Mouse (Mus musculus) layer of hippocampus, adult 9-10 months (tissue): ENCODE results near the gene Hspb6.
A peak's percentile ranks its signal among the peaks of the same experiment; 100 is the strongest.

Experiments used
- DNase-seq: peaks from one replicate; pipeline ENCODE4 v3.0.0; 2022; ENCODE audit warnings: low spot score

Gene Hspb6

DNA sequence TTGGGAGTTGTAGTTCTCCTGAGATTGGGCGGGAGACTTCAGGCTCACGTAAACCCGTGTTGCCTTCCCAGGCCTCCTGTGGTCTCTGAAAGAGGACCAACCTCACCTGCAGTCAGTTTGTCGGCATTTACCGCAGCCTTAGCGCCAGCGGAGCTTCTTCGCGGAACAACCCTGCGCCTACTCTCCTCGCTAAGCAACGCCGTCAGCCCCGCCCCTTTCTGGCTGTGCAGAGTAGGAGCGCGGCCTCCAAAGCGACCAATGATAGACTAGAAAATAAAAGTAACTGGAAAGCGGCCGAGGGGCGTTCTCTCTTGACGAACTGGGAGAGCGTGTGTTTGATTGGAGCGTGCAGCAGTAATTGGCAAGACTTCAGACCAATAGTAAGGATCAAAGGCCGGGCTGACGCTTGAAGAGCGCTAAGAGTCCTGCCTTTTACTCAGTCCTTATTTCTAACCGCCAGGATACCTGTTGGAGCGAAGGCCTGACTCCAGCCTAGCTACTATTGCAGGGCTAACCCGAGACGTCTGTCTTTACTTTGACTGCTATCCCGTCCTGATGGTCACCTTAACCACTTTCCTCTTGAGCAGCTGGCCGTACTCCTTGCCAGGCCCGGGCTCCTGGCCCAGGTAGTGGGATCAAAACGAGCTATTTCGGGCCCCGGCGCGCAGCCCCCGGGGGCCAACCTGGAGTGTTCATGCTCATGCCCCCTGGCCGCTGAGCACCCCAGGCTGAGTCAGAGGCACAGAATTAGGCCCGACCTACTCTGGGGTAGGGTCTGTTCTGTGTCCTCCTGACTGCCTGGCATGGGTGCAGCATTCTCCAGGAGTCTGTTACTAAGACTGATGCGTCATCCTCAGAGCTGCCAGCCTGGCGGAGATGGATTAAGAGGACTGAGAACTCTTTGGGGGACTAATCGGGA, at the start of gene Hspb6, which contains the start of gene Proser3:
Gene Hspb6 (plus strand): TSS at position 77 of the 919 bp plus-strand sequence.
Gene Proser3 (minus strand): TSS at position 198 of the 919 bp plus-strand sequence.
- DNase-seq, result peak; percentile 97

DNA sequence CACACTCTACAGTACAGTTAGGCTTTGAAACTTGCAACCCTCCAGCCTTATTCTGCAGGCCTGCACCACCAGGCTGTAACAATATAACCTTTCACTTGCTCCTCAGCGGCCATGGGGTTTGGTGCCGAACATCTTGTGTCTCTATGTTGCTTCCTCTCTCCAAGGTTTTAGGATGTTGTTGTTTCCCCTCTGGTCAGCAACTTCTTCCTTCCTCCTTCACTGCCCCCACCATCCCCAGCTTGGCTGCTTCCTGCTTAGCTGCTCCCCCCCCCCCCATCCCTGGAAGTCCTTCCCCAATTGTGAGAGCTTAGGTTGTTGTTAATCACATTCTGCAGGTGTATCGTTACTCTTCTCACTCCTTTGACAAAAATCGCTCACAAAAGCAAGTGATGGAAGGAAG, 43.9 kb upstream of the Hspb6 start:
- DNase-seq, result no peak

DNA sequence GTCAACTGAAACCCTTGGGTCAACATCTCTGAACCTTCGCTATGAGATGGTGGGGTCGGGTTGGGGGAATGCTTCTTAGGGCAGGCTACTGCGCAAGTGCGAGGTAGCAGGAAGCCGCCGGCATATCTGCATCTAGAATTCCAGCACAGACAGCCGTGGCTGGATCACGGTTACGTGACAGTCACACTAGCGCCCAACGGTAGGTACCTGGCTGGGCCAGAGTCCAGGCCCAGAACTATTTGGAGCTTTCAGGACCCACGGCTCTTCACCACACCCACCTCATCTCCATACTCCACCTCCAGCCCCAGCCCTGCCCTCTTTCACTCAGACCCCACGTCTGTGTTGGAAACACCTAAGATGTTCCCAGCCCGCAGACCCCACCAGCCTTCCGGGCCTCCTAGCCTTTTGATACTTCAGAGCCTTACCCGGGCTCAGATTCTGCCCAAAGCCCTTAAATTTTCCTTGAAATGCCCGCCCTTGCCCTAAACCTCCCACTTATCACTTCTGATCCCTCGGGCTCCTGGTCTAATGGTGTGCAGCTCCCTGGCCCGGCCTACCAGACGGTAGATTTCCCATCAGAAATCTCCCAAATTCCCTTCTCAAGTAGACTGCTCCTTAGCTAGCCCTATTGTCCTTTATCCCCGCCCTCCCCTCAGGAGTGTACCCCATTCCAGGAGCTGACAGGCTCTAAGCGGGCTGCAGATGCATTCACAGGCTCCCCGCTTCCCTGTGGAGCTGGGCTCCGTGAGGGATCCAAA, 36.8 kb upstream of the Hspb6 start:
- DNase-seq, result no peak

DNA sequence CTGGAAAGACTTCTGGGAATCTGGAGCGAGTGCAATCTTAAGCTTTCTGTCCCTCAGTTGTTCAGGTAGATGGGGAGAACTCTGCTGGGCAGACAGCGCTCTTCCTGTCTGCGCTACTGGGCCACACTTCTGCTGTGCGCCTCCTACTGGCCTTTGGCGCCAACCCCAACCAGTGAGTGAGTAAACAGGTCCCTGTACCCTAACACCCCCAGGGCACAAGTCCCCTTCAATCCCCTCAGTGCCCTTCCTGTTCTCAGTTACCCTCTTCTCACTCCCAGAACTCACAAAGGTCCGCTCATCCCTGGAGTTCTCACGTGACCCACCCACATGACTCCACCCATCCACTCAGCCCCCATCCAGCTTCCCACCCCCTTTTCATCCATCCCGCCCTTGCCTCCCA, 33.7 kb upstream of the Hspb6 start:
- DNase-seq, result no peak

DNA sequence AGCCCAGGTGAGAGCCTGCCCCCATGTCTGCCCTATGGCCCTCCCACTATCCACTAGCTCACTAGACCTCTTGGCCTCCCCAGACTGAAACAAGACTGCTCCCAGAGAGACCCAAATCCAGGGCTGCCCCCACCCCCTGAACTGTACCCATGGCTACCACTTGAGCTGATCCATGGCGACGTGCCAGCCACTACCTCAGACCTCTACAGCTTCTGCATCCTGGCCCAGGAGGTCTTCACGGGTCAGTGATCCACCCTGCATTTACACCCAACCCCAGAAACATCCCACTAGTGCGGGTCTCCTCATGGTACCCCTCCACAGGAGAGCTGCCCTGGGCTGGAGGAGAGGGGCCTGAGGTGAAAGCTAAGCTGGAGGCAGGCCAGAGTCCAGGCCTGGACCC, 31.6 kb upstream of the Hspb6 start:
- DNase-seq, result no peak

DNA sequence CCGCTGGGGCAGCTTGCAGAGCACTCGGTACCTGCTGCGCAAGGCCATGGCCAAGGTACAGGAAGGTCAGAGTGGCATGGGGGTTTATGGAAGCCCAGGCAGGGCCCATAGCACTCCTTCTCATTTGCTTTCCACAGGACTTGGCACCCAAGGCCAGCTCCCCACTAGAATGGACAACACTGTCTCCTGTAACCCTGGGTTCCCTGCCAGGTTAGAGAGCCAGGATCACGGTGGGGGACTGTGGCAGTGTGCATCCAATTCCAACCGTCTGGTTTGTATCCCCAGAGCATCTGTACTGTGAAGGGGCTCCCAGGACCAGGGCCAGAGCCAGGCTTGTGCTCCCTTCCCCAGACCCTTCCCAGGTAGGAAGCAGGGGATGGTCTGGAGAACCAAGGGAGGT, 31.1 kb upstream of the Hspb6 start:
- DNase-seq, result no peak

DNA sequence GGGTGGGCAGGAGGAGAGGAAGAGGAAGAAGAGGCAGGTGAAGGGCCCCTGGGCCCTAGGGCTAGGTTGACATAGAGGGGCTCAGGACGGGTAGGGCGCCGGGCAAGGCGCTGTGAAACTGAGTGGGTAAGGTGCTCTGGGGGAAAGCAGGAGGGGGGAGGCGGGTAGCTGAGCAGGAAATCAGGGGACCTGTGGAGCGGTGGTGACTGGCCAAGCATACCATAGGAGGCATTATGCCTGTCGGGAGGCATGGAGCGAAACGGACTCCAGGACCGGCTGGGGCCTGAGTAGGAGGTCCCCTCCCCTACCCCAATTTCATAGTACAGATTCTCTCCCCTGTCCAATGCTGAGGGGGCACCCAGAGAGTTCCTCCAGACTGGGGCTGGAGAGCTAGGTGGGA, 29.1 kb upstream of the Hspb6 start:
- DNase-seq, result no peak

DNA sequence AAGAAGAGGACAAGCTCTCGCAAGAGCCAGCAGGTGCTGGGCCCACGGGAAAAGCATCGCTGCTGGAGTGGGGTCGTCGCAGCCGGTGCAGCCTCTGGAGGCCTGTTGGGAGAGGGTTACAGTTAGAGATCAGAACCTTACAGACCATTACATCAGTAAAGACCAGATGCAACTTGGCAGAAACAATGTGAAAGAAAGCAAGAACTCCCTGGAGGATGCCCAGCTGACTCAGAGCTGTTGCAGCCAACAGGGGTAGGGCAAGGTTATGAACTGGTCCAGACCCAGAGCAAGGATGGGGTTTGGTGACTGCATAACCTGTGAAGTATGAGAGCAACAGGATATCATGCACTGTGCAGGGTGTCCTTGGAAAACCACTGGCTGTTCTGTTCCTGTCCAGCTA, 27.5 kb upstream of the Hspb6 start:
- DNase-seq, result no peak

DNA sequence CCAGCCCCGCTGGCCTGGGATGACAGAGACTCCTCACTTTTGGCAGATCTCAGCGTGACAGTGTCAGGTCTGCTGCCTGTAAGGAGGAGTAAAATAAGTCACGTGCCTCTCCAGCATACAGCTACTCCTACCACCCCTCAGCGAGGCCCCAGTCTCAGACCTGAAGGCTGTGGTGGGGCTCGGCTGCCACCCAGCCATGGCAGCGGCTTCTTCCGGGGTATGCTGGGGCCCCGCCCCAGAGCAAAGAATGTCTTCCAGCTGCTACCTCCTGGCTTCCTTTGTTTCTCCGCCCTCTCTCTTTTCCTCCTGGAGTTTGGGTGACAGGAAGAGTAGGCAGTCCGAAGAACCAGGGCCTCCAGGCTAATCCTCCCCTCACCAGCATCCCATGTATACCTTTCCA, 26.0 kb upstream of the Hspb6 start:
- no peak for DNase-seq

DNA sequence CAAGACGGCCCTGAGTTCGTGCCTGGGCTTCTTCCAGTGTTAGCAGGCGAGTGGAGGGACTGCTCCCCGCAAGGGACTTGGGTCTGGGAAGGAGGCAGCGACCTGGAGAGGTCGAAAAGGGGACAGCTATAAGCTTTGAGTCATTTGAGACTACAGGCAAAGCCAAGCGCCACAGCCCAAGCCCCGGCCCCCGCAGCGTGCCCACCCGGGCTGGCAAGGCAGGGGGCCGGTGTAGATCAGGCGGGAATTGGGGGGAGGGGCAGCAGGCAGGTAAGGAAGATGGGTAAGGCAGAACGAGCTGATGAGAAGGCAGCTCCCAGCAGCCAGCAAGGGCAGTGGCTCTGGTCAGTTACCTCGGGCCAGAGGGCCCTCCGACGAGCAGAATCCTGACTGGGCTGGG, 25.6 kb upstream of the Hspb6 start:
- DNase-seq, result no peak

DNA sequence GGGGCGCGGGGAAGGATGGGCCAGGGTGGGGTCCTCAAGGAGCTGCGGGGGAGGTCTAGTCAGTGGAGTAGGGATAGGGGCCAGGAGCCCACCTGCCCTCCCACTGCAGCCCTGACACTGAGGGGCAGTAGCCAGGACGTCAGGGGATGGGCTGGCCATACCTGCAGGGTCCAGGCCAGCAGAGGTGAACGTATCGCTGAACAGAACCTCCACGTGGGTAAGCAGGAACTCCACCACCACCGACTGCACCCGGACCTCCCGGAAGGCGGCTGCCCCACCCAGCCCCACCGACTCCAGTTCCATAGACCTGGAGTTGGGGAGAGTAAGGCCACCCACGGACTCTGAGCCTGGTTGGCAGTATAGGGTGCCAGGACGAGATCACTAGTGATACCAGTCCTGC, 25.0 kb upstream of the Hspb6 start:
- no peak for DNase-seq

DNA sequence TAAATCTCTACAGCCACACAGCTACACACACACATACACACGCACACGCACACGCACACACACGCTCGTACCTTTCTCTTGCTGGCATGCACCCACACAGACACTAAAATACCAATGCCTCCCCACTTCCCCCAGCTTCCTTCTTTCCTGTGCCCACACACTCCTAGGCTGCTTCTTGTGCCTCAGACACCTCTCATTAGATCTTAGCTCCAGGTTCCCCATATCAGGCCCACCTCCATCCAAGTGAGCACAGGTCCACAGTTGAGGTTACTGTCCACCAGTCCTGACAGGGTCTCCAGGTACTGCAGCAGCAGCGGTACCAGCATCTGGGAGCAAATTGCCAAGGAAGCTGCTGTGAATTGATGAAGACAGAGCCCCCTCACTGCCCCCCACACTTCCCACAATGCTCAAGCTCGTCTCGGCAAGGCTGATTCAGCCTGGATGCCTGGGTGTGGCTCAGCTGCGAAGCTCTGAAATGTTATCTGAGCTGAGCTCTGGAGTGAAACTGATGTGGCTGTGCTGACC, 20.6 kb upstream of the Hspb6 start:
- DNase-seq, result no peak

DNA sequence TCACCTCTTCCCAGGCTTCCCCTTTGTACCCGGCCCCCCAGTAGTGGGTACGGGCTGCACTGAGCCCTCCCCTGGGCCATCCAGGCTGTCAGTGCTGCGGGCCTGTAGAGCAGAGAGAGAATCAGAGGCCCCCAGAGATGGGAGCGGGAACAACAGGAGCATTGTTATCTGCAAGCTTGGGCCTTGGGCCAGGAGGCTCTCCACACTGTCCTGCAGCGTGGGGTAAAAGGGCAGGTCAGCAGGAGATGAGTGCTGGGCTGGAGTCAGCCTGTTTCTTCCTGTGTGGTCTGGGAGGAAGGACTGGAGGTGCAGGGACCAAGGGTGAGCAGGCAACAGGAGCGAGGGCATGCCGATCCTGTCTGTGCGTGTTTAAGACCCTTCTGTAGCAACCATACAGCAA, 19.0 kb upstream of the Hspb6 start:
- no peak for DNase-seq

DNA sequence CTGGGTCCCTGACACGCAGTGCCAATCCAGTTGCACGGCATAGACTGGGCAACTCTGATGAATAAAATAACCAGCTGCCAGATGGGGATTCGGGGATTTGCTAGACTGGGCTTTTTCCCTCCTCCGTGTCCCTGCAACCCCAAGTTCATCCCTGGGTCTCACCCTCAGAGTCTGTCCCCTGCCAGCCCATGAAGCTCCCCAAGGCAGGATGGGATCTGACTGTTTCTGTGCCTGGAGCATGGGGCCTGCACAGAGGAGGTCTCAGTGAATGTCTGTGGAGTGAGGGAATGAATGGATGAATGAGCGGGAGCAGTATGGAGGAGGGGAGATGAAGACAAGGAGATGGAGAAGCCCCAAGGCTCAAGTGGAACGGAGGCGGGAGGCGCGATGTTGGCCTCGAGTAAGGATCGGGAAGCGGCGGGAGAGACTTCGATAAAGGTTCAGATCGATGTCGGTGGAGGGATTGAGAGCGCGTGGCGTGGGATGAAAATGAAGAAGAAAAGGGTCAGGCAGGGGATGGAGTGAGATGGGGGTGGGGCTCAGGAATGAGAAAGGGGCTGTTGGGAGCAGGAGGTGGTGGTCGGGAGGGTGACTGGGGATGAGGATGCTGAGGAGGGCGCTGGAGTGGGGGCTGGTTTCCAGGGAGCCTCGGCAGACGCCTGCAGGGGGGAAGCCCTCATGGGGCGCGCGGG, 17.9 kb upstream of the Hspb6 start:
- DNase-seq, result no peak

DNA sequence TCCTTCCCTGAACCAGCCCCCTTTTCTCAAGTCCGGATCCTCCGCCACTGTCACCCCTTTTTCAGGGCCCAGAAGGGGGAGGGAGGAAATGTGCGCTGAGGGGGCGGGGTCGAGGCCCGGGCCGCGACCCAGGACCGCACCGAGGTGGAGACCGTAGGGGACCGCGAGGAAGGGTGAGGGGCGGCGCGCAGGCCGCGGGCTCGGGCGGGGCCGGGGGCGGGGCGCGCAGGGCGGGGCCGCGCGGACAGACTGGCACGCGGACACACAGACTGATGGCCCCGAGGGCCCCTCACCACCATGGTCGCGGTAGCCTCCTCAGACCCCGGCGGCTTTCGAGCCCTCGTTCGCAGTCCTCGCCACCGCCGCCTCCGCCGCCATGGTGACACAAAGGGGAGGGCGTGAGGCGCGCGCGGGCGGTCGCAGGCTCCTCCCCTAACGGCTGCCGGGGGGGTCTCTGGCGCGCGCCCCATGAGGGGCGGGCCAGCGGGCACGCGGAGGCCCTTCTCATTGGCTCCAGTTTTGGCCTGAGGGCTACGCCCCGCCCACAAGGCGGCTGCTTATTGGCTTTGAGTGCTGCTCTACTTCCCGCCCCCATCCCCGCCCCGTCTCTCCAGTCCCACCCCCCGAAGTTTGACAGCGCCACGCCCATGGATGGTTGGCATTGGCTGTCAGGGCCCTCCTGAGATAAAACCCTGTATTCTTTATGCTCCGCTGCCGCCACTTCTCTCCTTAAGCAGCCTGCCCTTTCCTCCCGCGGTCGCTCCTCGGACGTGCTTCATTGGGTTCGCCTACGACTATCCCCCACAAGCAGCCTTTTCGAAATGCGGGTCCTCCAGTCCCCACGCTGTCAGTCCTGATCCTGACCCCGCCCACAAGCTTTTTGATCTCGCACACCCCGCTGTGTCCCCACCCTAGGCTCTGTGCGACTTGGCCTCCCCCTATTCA, 17.1 kb upstream of the Hspb6 start, which contains the start of gene Arhgap33:
Gene Arhgap33 (minus strand): TSS at position 428 of the 945 bp plus-strand sequence.
- peak; percentile 93 for DNase-seq

DNA sequence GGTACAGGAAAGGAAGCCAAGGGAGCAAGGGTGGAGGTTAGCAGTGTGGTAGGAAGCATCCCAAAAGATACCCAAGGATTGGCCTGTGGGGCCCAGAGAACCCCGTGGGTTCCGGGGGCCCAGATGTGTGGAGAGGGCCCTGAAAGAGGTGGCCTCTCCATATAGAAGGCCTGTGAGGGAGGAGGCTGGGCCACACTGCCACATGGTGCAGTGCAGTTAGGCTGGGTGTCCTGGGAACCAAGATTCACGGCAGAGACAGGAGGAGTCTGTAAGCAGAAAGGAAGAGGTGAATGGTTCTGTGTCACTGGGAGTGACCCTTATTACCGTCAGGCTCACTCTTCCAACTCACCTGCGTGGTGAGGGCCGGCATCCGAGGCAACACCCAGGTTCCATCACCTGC, 11.4 kb upstream of the Hspb6 start:
- no peak for DNase-seq

DNA sequence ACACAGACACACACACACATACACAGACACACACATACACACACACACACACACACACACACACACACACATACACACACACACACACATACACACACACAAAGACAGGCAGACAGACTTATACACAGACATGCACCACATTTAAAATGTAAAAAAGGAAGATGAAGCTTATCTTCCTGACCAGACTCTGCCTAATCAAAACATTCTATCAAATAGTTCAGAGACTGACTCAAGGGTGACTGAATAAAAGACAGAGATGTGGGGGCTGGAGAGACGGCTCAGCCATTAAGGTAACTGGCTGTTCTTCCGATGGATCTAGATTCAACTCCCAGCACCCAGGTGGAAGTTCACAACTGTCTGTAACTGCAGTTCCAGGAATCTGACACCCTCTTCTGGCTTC, 7.7 kb upstream of the Hspb6 start:
- no peak for DNase-seq

DNA sequence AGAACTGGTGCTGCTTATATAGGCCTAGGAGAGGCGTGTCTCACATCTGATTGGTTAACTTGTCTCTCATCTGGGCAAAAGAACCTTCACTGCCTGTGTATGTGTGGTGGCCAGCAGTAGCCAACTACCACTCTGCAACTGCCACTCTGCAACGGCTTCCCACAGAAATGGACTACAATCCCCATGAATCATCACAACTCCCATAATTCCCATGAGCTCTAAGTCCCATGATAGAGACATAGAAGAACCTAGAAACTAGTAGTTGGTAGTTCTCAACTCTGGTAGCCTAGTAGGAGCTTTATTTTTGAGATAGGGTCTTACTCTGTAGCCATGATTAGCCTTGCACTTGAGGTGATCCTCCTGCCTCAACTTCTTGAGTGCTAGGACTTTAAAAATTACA, 2.1 kb upstream of the Hspb6 start:
- DNase-seq, result no peak

DNA sequence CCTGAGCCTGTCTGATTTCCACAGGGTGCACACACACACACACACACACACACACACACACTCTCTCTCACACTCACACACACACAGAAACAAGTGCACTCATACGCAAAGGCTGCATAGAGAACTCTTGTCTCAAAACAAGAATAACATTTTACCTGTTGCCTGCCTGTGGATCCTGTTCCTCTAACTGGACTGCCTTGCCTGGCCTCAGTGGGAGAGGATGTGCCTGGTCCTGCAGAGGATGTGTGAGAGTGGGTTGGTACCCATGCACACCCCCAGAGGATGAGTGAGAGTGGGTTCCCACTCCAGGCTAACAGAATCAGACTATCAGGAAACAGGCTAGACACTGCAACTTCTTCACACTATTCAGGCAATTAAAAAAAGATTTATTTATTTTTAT, 1.4 kb upstream of the Hspb6 start:
- no peak for DNase-seq

DNA sequence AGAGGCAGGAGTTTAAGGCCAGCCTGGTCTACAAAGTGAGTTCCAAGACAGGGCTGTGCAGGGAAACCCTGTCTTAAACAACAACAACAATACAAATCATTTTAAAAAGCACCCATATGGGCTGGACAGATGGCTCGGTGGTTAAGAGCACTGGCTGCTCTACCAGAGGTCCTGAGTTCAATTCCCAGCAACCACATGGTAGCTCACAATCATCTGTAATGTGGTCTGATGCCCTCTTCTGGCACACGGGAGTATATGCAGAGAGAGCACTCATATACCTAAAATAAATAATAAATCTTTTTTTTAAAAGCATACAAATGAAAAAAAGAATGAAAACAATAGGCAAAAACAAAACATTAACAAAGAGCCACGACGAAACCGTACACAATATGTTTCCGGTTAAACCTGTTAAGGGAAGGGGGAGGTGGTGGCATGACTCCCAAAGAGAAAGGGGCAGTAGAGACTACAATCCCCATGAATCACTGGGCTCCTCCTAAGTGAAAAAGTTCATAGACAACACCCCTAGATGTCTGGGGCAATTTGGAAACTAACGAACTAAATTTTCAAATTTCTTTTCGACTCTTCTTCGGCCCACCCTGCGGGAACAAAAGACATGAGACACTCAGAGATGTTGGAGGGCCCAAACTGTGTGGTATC, 405 bp upstream of the Hspb6 start:
- DNase-seq, result peak; percentile 81
